Mouse (Mus musculus): Measurements from ENCODE around the gene Angptl7.

Angptl7 gene

DNA sequence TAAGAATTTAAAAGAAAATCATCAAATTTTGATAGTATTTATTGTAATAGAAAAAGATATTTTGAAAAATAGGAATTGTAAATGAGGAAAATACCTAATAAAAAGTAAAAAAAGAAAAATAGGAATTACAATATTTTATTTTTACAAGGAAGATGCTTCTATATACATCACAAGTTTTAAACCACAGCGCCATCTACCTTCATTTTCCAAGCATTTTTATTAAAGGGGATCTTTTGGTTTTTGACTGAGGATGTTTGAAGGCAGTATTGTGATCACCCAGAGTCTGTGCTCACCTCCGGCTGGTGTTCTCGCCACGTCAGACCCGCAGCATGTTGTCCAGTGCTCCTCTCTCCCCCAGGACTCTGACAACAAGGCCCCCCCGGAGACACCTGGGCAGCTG lies 5.1 kb downstream of the Angptl7 start:
- DNase-seq = peak in 1 of 2 experiments; percentile 13

DNA sequence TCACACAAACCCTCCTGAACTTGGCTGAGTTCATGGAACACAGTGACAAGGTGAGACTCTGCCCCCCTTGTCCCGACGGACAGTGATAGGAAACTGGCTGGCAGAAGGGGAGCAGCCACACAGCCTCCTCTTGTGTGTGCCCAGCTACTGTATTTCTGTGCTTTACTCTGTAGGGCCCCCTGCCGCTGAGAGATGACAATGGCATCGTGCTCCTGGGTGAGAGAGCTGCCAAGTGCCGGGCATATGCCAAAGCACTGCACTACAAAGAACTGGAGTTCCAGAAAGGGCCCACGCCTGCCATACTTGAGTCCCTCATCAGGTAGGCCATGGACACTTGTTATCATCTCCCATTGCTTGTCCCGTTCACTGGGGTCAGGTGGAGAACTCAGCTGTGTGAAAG lies 8.8 kb downstream of the Angptl7 start:
- peak; percentile 72 to 76 for DNase-seq

DNA sequence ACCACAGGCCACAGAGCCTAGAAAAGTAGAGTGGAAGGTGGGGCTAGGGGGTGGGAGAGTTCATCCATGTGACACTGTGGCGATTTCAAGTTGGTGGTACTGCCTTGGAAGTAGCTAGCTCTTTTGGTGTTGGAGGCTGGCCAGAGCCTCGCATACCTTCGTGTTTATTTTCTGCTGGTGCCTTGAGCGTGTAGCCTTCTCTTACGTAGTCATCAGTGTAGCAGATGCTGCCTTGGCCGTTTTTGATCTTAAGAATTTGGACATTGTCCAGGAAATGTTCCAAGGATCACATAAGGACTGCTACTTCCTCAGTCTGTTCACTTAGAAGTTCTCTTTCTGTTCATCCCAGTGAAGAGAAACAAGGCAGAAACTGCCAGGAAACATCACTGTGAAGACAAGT lies 9.8 kb downstream of the Angptl7 start:
- peak in 1 of 2 experiments; percentile 16 for DNase-seq

DNA sequence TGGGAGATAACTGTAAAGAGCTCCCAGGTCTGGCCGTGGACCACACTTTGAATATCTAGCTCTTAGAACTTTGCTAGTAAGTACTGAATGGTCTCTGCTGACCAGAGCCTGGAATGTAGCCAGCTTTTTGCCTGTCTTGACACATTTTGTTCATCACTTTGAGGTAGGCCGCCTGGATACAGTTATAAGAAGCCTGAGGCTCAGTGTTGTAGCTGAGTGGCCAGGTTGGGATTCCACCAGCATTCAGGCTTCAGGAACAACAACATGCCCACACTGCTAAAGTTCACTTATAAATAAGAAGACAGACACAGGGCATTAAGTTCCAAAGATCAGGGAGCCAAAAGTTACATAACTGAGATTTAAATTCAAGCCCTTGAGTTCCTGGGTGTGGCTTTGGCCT lies 12.4 kb downstream of the Angptl7 start:
- no peak for DNase-seq

GRCm38 (mm10) chr4:148484511-148484910 lies 15.7 kb downstream of the Angptl7 start:
- DNase-seq = no peak

- no peak for DNase-seq
Observed at GRCm38 (mm10) chr4:148481557-148482168, 18.6 kb downstream of the Angptl7 start.

DNA sequence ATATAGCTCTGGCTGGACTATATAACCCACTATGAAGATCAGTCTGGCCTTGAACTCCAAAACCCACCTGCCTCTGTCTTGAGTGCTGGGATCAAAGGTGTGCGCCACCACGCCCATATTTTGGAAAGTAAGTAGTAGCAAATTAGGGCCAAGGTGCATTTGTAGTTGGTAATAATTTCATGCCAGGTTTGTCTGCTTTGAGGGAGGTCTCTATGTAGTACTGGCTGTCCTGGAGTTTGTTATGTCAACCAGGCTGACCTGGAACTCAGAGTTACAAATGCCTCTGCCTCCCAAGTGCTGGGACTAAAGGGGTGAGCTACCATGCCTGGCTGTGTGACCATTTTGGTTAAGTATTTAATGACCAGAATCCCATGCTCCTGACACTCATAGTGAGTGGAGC lies 20.0 kb downstream of the Angptl7 start:
- DNase-seq = no peak

DNA sequence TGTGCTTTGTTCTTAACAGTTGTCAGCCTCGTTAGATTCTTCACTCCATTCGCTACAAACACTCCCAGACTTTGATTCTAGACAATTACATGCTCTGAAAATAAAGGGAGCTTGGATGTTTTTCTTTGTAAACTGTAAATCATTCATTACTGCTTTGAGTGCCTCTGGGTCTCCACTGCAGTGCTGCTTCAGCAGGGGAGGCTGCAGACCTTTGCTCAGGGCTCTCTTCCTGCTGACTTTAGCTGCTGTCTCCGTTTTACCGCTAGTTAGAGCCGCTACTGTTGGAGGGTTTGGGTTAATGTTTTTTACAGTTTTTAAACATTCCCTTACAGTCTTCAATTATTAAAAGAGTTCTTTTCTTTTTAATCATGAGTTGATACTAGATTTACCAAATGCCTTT lies 26.8 kb downstream of the Angptl7 start:
- DNase-seq = no peak

GRCm38 (mm10) chr4:148472436-148473174 lies 27.7 kb downstream of the Angptl7 start:
- DNase-seq = no peak

DNA sequence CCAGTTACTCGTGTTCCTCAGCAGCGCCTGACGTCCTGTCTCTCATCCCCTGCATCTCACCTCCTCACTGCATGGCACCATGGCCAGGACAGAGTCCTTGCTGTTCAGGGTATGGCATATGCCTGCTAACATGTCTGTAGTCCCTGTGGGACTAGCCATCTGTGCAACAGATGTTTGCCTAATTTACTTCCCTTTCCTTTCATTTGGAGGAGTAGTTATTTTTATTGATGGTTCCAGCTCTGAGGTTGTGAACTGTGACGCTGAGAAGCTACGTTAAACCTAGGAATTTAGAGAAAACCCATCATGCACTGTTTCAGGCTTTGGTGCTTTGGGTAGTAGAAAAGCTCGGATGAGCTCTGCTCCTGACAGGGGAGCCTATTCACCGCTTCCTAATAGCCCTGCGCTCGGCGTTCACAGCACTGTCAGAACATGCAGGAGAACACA lies 28.9 kb downstream of the Angptl7 start:
- no peak for DNase-seq

DNA sequence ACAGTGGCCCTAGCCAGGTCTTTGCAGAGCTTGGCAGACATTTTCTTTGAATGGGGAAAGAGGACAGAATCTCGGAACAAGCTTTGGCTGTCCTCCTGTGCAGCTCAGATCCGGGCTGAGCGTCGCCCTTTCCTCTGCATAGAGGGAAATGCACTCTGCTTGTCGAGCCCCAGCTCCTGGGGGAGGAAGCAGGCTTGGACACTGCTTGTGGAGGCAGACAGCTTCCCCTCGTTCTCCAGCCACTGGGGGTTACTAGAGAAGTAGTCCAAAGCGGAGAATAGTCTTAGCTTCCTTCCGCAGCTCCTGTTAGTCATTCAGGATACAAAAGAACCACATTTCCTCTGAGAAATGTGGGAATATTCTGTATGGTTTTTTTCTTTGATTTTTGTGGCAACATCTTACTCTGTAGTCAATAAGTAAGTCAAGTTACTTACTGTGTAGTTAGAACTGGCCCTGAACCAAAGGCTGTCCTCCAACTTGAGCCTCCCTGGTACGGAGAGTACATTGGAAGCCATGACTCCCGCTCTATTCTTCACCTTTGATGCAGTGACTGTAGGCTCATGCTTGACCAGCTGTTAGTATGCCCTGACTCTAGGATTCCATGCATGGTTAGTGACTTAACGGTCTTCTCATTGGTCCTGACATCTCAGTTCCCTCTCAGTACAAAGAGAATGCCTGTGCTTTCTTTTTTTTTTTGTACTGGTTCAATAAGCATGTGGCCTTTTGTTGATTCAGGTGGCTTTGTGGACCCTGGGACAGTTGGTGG lies 30.6 kb downstream of the Angptl7 start:
- no peak for DNase-seq

- no peak for DNase-seq
Observed at GRCm38 (mm10) chr4:148468396-148468795, 31.9 kb downstream of the Angptl7 start.

GRCm38 (mm10) chr4:148466511-148467079 lies 33.7 kb downstream of the Angptl7 start:
- DNase-seq = no peak

GRCm38 (mm10) chr4:148464869-148465268 lies 35.4 kb downstream of the Angptl7 start:
- no peak for DNase-seq

- DNase-seq = no peak
Observed at GRCm38 (mm10) chr4:148464301-148464700, 36.0 kb downstream of the Angptl7 start.

DNA sequence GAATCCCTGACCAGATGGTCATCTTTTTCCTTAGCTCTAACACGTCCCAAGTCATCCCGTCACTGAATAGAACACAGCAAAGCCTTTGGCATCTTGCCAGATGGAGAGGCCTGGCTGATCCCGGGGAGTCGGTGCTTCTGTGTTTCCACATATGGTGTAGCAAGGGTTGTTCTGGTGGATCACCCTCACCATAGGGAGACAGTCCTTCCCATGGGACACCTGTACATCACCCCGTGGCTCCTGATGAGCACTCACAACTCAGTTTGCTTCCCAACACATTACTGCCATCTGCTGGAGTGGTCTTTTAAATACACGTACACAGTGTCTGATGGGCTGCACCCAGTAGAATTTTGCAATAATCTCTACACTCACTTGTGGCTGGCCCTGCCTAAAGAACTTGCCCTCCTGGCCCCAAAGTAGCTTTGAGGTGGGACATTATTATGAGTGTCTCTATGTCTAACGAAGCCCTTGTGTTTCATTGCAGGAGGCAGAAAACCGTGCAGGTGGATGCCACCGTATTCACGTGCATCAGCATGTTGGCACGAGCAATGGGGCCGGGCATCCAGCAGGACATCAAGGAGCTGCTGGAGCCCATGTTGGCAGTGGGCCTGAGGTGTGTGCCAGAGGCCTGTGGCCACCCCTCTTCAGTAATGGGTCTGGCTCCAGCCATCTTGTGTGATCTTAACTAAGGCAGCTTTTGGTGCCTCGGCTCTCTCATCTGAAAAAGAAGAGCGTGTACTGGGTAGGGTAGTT lies 36.9 kb downstream of the Angptl7 start:
- DNase-seq = peak; percentile 67 to 77

DNA sequence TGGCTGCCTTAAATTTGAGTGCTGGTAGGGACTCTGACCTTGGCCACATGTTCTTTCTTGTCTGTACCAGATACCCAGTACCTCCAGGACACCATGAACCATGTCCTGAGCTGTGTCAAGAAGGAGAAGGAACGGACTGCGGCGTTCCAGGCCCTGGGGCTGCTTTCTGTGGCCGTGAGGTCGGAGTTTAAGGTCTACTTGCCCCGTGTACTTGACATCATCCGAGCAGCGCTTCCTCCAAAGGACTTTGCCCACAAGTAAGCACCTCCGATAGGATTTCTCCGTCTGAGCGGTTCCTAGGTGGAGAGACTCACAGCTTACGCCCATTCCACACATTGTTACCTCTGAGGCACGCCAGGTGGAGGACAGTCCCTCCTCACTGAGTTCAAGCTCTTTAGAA lies 37.5 kb downstream of the Angptl7 start:
- no peak for DNase-seq

DNA sequence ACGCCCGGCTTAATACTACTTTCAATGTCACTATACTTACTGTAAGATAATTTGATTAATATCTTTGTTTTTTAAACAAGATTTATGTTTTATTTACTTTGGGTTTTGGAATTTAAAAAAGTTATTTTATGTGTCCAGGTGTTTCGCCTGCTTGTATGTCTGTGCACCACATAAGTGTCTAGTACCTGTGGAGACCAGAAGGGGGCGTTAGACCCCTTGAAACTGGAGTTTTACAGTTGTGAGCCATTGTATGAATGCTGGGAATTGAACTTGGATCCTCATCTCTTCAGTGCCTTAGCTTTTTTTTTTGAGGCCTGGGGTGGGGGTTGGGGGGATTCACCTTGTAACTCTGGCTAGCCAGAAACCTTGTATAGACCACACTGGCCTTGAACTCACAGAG lies 38.5 kb downstream of the Angptl7 start:
- DNase-seq = no peak

DNA sequence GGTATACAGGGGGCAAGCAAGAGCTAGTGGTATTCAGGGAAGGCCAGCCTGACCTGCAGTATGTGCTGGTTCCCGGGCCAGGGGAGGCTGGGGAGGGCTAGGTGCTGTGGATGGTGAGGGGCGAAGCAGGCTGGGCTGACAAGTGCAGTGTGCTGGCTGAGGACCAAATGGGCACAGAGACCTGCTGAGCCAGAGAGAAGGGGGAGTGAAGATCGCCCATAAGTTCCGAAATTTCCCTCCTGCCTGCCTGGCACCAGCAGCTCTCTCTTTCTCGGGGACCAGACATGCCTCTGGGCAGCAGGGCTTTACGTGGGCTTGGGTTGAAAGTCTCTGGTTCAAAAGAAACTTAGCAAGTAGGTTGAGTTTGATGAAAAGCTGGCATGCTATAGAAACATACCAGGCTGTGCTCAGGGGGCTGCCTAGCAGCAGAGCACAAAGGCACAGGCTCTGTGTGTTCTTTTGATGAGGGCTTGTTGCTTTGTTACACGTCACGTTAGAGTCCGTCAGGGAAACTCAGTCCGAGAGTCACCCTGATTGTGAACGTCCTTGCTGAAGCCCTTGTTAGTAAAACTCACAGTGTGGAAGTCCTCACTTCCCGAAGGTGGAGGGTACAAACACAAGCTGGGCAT lies 39.5 kb downstream of the Angptl7 start:
- DNase-seq = peak in 1 of 2 experiments; percentile 25

DNA sequence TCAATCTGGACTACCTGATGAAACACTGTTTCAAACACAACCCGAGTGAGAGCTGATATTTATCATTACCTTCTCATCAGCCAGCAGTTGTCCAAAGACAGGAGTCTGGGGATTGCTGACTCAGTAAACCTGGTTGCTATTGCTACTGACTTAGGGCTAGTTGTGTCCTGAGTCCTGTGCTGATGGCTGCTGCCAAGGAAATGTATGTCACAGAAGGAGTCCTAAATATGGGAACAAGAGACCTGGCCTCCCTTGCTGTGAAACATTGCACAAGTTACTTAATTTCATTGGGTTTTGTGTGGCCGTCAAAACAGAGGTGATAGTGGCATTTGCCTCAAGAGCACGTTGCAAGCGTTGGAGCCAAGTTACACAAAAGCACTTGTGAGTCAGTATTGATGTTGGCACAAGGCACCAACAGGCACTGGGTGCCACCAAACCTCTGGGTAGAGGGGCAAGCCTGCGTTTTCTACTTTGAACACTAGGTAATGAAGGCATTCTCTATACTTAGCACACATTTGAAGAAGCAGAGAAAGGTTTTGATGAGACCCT lies 44.7 kb downstream of the Angptl7 start:
- DNase-seq = no peak

GRCm38 (mm10) chr4:148453707-148454106 lies 46.6 kb downstream of the Angptl7 start:
- DNase-seq = no peak

GRCm38 (mm10) chr4:148448853-148449245 lies 51.4 kb downstream of the Angptl7 start:
- peak in 1 of 2 experiments; percentile 59 for DNase-seq

Measured in cerebellum, postnatal 14 days (tissue).